Mouse (Mus musculus): ENCODE results near the gene Cpt1b. TPM values are rescaled to one million over a fixed set of nuclear protein-coding genes. Genes with fewer than 3 reads are reported as not detected.
"Not testable (repeated sequence)": the region's sequence is repeated elsewhere in the genome, so short reads cannot be mapped to it uniquely, and the experiment has no call there.

Cpt1b gene
- polyA plus RNA-seq, 1 experiment from 2014 or later, result 0.72 TPM

DNA sequence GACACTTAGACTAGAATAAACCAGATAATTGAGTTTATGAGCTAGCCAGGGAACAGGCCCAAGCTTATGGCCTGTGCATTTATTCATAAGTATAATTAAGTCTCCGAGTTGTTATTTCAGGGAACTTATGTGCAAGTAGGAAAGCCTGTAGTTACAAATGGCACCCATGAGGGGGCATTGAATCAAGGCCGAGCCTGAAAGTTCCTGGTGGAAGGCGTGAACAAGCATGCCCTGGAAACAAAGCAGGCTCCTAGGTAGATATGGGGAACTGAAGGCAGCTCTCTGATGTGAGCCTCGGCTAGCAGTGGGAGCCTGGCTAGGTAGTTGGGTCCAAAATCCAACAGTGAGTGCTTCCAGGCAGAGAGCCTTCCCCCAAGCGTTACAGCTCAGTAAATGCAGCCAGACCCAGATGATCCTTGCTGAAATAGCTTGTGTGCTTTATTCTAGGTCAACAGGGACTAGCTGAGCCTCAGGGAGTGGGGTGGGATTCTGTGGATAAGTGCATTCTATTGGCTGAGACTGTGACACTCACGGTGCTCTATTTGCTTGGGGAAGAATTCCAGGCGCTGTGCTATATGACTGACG, 16.9 kb upstream of the Cpt1b start:
- no peaks in the 10 kb centered on the region for H3K27me3 ChIP-seq (replicated peaks; ENCODE audit: control insufficient read depth, insufficient read depth, low read length)
- no peaks in the 10 kb centered on the region for H3K36me3 ChIP-seq (ENCODE audit: control insufficient read depth, insufficient read depth, low read length)
- WGBS, result 42% methylated on average over 8 of the region's 8 CpGs
- H3K4me3 ChIP-seq (ENCODE audit: low read length), result no peak overlapping the region
- no peak overlapping the region for H3K4me2 ChIP-seq (ENCODE audit: low read depth, low read length)
- no peak overlapping the region for H3K27ac ChIP-seq (ENCODE audit: low read length)
- no peaks in the 10 kb centered on the region for H3K4me1 ChIP-seq (ENCODE audit: control insufficient read depth, insufficient read depth, low read length)
- no peak overlapping the region for H3K9ac ChIP-seq (ENCODE audit: low read depth, low read length)
- no peak for ATAC-seq
- H3K9me3 ChIP-seq (ENCODE audit: control insufficient read depth, low read length), result no peaks in the 10 kb centered on the region

DNA sequence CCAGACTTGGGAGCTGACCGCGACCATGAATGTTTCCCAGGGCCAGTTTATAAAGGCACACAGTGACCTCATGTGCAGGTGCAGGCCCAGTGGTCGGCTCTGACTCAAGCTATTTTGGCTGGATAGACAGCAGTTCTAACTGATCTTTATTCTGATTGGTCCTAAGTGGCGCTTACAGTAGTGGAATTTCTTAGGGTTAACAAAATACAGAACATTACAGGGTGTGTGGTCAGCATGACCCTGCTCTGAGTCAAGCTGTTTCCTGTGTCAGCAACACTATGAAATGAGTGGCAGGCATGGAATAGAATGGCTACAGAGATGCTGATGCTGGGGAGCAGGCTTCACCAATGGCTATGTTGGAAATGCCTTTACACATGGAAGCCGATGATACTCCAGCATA, 10.2 kb upstream of the Cpt1b start:
- Histone ChIP-seq H3K27me3 (replicated peaks; ENCODE audit: control insufficient read depth, insufficient read depth, low read length) (no peaks in the 10 kb centered on the region), H3K36me3 (ENCODE audit: control insufficient read depth, insufficient read depth, low read length) (no peaks in the 10 kb centered on the region), H3K4me3 (ENCODE audit: low read length) (no peak overlapping the region), H3K4me1 (ENCODE audit: control insufficient read depth, insufficient read depth, low read length) (peaks cover 4% of the 10 kb centered on the region; the same call in 1 of the 2 replicates), H3K9me3 (ENCODE audit: control insufficient read depth, low read length) (no peaks in the 10 kb centered on the region), H3K27ac (ENCODE audit: low read length) (no peak overlapping the region), H3K9ac (ENCODE audit: low read depth, low read length) (no peak overlapping the region), H3K4me2 (ENCODE audit: low read depth, low read length) (no peak overlapping the region)
- ATAC-seq, result no peak
- WGBS, result 87% methylated on average over 5 of the region's 5 CpGs

DNA sequence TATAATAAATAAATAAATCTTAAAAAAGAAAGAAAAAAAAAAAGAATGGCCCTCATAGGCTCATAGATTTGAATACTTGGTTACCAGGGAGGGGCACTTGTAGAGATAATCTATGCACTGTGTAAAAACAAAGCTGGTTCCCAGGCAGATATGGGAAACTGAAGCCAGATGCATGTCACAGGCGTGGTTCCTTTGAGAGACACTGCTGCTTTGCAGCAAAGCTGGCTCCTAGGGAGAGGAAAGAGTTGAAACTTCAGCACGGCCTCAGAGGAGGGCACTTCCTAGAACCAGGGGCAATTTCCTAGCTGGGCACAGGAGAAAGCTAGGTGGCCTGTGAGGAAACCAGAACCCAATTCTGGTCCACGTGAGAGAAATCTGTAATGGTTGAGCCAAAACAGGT, 8.5 kb upstream of the Cpt1b start:
- H3K9me3 ChIP-seq (ENCODE audit: control insufficient read depth, low read length), result no peaks in the 10 kb centered on the region
- H3K27me3 ChIP-seq (replicated peaks; ENCODE audit: control insufficient read depth, insufficient read depth, low read length), result no peaks in the 10 kb centered on the region
- H3K4me1 ChIP-seq (ENCODE audit: control insufficient read depth, insufficient read depth, low read length), result peaks cover 4% of the 10 kb centered on the region
- no peaks in the 10 kb centered on the region for H3K36me3 ChIP-seq (ENCODE audit: control insufficient read depth, insufficient read depth, low read length)
- H3K4me2 ChIP-seq (ENCODE audit: low read depth, low read length), result no peak overlapping the region
- H3K4me3 ChIP-seq (ENCODE audit: low read length), result no peak overlapping the region
- no peak overlapping the region for H3K9ac ChIP-seq (ENCODE audit: low read depth, low read length)
- no peak for ATAC-seq
- 79% methylated on average over 3 of the region's 3 CpGs for WGBS
- H3K27ac ChIP-seq (ENCODE audit: low read length), result no peak overlapping the region

DNA sequence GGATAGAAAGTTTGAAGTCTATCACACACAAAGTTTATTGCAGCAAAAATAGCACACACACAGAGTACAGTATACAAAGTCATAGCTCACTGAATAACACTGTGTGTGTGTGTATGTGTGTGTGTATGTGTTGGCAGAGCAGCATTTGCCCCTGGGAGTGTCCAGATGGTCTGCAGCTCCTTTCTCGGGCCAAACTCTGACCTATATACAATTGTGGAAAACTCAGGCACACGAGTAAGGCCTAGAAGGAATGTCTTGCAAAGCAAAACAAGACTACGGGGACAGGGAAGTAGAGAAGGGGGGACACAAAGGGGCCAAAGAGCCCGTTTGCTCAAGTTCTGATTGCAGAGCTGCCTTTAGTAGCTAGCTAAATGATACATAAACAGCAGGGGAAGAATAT, 7.3 kb upstream of the Cpt1b start:
- WGBS, result 81% methylated on average over 4 of the region's 4 CpGs

DNA sequence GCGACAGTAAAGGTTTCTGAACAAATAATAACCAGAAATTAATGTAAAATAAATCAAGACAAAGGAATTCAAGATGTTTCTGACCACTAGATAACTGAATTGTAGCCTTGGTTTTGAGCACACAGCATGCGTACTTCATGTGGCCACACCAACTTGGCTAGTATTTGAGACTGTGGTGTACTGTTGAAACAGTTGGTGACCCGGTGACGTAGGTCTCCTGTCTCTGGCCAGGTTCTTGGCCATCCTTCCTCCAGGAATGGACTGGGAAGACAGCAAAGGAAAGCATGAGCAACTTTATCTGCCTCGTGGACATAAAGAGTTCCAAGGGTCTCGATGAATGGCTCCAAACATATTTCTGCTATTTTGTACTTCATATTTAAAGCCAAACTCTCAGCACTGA, 6.1 kb upstream of the Cpt1b start:
- Histone ChIP-seq H3K4me1 (ENCODE audit: control insufficient read depth, insufficient read depth, low read length) (peaks cover 9% of the 10 kb centered on the region), H3K27ac (ENCODE audit: low read length) (0 out of 2 replicates have a peak overlapping the region, but pooled peaks have one; percentile 25), H3K9me3 (ENCODE audit: control insufficient read depth, low read length) (no peaks in the 10 kb centered on the region), H3K4me3 (ENCODE audit: low read length) (no peak overlapping the region), H3K9ac (ENCODE audit: low read depth, low read length) (no peak overlapping the region), H3K27me3 (replicated peaks; ENCODE audit: control insufficient read depth, insufficient read depth, low read length) (no peaks in the 10 kb centered on the region), H3K36me3 (ENCODE audit: control insufficient read depth, insufficient read depth, low read length) (no peaks in the 10 kb centered on the region), H3K4me2 (ENCODE audit: low read depth, low read length) (no peak overlapping the region)
- WGBS, result 94% methylated on average over 6 of the region's 6 CpGs
- no peak for ATAC-seq

More for the DNA sequence above, 7.3 kb upstream of the Cpt1b start:
- H3K9ac ChIP-seq (ENCODE audit: low read depth, low read length), result no peak overlapping the region
- H3K4me3 ChIP-seq (ENCODE audit: low read length), result no peak overlapping the region
- no peak for ATAC-seq
- peaks cover 9% of the 10 kb centered on the region for H3K4me1 ChIP-seq (ENCODE audit: control insufficient read depth, insufficient read depth, low read length)
- H3K27ac ChIP-seq (ENCODE audit: low read length), result no peak overlapping the region
- no peaks in the 10 kb centered on the region for H3K27me3 ChIP-seq (replicated peaks; ENCODE audit: control insufficient read depth, insufficient read depth, low read length)
- H3K4me2 ChIP-seq (ENCODE audit: low read depth, low read length), result no peak overlapping the region
- H3K9me3 ChIP-seq (ENCODE audit: control insufficient read depth, low read length), result no peaks in the 10 kb centered on the region
- no peaks in the 10 kb centered on the region for H3K36me3 ChIP-seq (ENCODE audit: control insufficient read depth, insufficient read depth, low read length)

DNA sequence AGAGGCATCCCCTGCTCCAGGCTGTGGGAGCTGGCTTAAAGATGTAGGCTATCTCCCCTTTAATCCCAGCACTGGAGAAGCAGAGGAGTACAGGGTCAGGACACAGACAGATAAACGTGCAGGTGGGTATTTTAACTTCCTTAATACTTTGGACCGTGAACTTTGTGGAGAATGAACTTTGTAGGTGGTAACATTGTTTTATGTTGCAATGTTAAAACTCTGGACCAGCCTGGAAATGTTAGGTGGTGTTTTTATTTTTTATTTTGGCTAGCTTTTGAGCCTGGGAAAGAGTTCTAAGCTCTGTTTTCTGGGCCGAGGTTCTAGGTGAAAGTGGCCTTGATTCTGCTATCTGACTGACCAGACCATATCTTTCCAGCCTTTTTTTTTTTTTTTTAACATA, 5.6 kb upstream of the Cpt1b start:
- no peak for ATAC-seq
- 75% methylated on average over 3 of the region's 3 CpGs for WGBS
- Histone ChIP-seq H3K27me3 (replicated peaks; ENCODE audit: control insufficient read depth, insufficient read depth, low read length) (no peaks in the 10 kb centered on the region), H3K4me1 (ENCODE audit: control insufficient read depth, insufficient read depth, low read length) (peaks cover 9% of the 10 kb centered on the region), H3K4me3 (ENCODE audit: low read length) (no peak overlapping the region), H3K27ac (ENCODE audit: low read length) (0 out of 2 replicates have a peak overlapping the region, but pooled peaks have one; percentile 18), H3K36me3 (ENCODE audit: control insufficient read depth, insufficient read depth, low read length) (0 out of 2 replicates have a peak, but pooled peaks cover 4% of the 10 kb centered on the region), H3K9ac (ENCODE audit: low read depth, low read length) (no peak overlapping the region), H3K4me2 (ENCODE audit: low read depth, low read length) (no peak overlapping the region), H3K9me3 (ENCODE audit: control insufficient read depth, low read length) (no peaks in the 10 kb centered on the region)

DNA sequence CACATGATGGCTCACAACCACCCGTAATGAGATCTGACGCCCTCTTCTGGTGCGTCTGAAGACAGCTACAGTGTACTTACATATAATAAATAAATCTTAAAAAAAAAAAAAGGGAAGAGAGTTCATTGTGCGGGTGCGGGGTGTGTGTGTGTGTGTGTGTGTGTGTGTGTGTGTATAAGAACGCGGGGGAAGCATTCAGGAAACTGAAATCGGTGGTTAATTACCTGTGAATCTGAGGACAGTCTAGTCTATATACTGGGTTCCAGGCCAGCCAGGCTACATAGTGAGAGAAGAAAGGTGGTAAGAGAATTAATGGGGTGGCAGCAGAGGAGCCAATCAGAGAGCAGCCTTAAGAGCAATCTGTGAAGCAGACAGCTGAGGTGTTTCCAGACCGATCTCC, 5.1 kb upstream of the Cpt1b start:
- WGBS, result 76% methylated on average over 8 of the region's 9 CpGs

DNA sequence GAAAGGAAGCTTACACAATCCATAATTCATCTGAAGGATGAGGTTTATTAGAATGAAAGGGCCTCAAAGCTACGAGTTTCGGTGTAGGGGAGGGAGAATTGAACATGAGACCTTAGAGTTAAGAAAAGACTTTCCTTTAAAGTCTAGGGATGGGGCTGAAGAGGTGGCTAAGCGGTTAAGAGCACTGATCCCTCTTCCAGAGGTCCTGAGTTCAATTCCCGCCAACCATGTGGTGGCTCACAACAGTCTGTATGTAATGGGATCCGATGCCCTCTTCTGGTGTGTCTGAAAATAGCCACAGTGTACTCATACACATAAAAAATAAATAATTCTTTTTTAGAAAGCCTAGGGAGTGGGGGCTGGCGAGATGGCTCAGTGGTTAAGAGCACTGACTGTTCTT, 4.7 kb upstream of the Cpt1b start:
- Histone ChIP-seq H3K9ac (ENCODE audit: low read depth, low read length) (peak overlapping the region; percentile 87), H3K27ac (ENCODE audit: low read length) (peak overlapping the region; percentile 99), H3K4me3 (ENCODE audit: low read length) (peak overlapping the region; percentile 87), H3K36me3 (ENCODE audit: control insufficient read depth, insufficient read depth, low read length) (0 out of 2 replicates have a peak, but pooled peaks cover 4% of the 10 kb centered on the region), H3K4me2 (ENCODE audit: low read depth, low read length) (peak overlapping the region; percentile 88), H3K9me3 (ENCODE audit: control insufficient read depth, low read length) (no peaks in the 10 kb centered on the region), H3K4me1 (ENCODE audit: control insufficient read depth, insufficient read depth, low read length) (peaks cover 12% of the 10 kb centered on the region), H3K27me3 (replicated peaks; ENCODE audit: control insufficient read depth, insufficient read depth, low read length) (no peaks in the 10 kb centered on the region)
- WGBS, result 46% methylated on average over 6 of the region's 6 CpGs
- no peak for ATAC-seq

More for the DNA sequence above, 5.1 kb upstream of the Cpt1b start:
- H3K27me3 ChIP-seq (replicated peaks; ENCODE audit: control insufficient read depth, insufficient read depth, low read length); H3K36me3 ChIP-seq (ENCODE audit: control insufficient read depth, insufficient read depth, low read length); ATAC-seq; H3K4me3 ChIP-seq (ENCODE audit: low read length); H3K27ac ChIP-seq (ENCODE audit: low read length); H3K9me3 ChIP-seq (ENCODE audit: control insufficient read depth, low read length); H3K9ac ChIP-seq (ENCODE audit: low read depth, low read length): not testable (repeated sequence)
- Histone ChIP-seq H3K4me2 (ENCODE audit: low read depth, low read length) (peak overlapping the region; percentile 88; the same call in 1 of the 2 replicates), H3K4me1 (ENCODE audit: control insufficient read depth, insufficient read depth, low read length) (peaks cover 12% of the 10 kb centered on the region)

DNA sequence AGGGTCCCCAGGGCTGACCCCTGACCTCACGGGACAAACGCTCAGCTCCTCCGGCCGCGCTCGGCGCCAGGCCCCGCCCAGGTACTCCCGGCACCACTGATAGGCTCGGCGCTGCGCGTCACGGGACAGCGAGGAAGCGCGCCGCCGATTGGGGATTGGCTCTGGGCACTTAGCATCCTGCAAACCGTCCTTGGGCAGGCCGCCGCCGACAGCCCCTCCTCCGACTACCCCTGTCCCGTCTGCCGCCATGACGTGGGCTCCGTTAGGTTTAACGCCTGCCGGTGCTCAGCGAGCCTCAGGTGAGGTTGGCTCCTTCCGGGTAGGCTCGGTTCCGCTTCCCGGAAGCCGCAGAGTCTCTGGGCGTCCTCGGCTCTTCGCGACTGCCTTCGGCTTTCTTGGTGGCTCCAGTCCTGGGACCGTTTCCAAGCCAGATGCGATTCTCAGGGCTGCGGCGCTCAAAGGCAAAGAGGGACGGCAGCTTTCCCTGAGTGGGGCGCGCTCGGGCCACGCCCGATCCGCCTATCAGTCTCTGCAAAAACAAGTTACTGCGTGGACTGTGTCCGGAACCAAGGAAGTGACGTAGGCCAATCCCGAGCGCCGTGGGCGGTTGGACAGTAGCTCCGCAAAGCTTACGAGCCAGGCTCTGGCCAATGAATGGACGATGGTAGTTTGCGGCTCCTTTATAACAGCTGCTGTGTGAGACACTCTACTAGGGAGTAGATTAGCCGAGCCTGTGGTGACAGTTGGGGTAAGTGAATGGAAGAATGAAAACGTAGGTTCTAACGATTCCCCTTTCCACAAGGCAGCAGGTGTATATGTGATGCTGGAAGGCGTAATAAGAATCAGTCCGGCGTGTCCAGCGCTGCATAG, 3.9 kb upstream of the Cpt1b start, which contains the start of the genes C730034F03Rik, Gm44502 and Chkb:
TSS of gene C730034F03Rik (plus strand) at position 238 of the 870 bp plus-strand sequence.
TSS of gene Gm44502 (minus strand) at position 345 of the 870 bp plus-strand sequence.
TSS of gene Chkb (minus strand) at position 557 of the 870 bp plus-strand sequence.
- H3K27me3 ChIP-seq (replicated peaks; ENCODE audit: control insufficient read depth, insufficient read depth, low read length), result no peaks in the 10 kb centered on the region
- peaks cover 12% of the 10 kb centered on the region for H3K4me1 ChIP-seq (ENCODE audit: control insufficient read depth, insufficient read depth, low read length)
- WGBS, result under 1% methylated on average over 69 of the region's 70 CpGs
- peak within 1 kb of the TSS; percentile 87 for H3K4me3 ChIP-seq (ENCODE audit: low read length)
- ATAC-seq, result peak; percentile 95
- H3K9ac ChIP-seq (ENCODE audit: low read depth, low read length), result peak within 1 kb of the TSS; percentile 87
- peak within 1 kb of the TSS; percentile 99 for H3K27ac ChIP-seq (ENCODE audit: low read length)
- H3K36me3 ChIP-seq (ENCODE audit: control insufficient read depth, insufficient read depth, low read length), result 0 out of 2 replicates have a peak, but pooled peaks cover 4% of the 10 kb centered on the region
- H3K4me2 ChIP-seq (ENCODE audit: low read depth, low read length), result peak within 1 kb of the TSS; percentile 88
- H3K9me3 ChIP-seq (ENCODE audit: control insufficient read depth, low read length), result no peaks in the 10 kb centered on the region

All from intestine, embryonic 16.5 days (tissue).